Mouse (Mus musculus) stomach, postnatal 0 days (tissue): ENCODE measurements around the gene Klhl7. TPM values are rescaled to one million over a fixed set of nuclear protein-coding genes. Genes with fewer than 3 reads are reported as not detected.

Source experiments
- ATAC-seq: fragments of 200-750 bp; cut with Nextera tagmentation; 2 replicates; pipeline ENCODE4 v1.8.0; 2017; ENCODE audit not compliant: low FRiP score, low TSS enrichment
- DNase-seq: peaks from one replicate; pipeline ENCODE4 v3.0.0-alpha.2; 2016; ENCODE audit warnings: low spot score
- H3K27ac ChIP-seq: fragments of 300-500 bp; sonication (generic); replicated peaks from 2 replicates; pipeline ENCODE4 v1.5.1; 2014; ENCODE audit warnings: mild to moderate bottlenecking, control low read depth
- H3K27me3 ChIP-seq: fragments of 300-500 bp; sonication (generic); 2 replicates; pipeline ENCODE4 v1.6.1; 2014; ENCODE audit warnings: low read length; ENCODE audit not compliant: control insufficient read depth, insufficient read depth
- H3K36me3 ChIP-seq: fragments of 300-500 bp; sonication (generic); 2 replicates; pipeline ENCODE4 v1.6.1; 2014; ENCODE audit warnings: low read length, mixed read lengths; ENCODE audit not compliant: control insufficient read depth, insufficient read depth
- H3K4me1 ChIP-seq: fragments of 300-500 bp; sonication (generic); replicated peaks from 2 replicates; pipeline ENCODE4 v1.6.1; 2014; ENCODE audit warnings: antibody characterized with exemption; ENCODE audit not compliant: control insufficient read depth, insufficient read depth
- H3K4me2 ChIP-seq: fragments of 300-500 bp; sonication (generic); replicated peaks from 2 replicates; pipeline ENCODE4 v1.6.1; 2014; ENCODE audit warnings: low read depth, mild to moderate bottlenecking, control low read depth, moderate library complexity
- H3K4me3 ChIP-seq: fragments of 300-500 bp; sonication (generic); 2 replicates; pipeline ENCODE4 v1.5.1; 2014; ENCODE audit warnings: low read depth, low read length, control low read depth
- H3K9ac ChIP-seq: fragments of 300-500 bp; sonication (generic); 2 replicates; pipeline ENCODE4 v1.6.1; 2014; ENCODE audit warnings: mild to moderate bottlenecking, low read length, control low read depth, mixed read lengths
- H3K9me3 ChIP-seq: fragments of 300-500 bp; sonication (generic); 2 replicates; pipeline ENCODE4 v1.6.1; 2016; ENCODE audit warnings: low read length; ENCODE audit not compliant: control insufficient read depth
- CTCF ChIP-seq: IDR thresholded peaks from 2 replicates; pipeline ENCODE4 v1.5.1; 2016; ENCODE audit warnings: antibody characterized with exemption, low read depth, mild to moderate bottlenecking, moderate library complexity
- EP300 ChIP-seq: optimal IDR thresholded peaks from 2 replicates; pipeline ENCODE3; 2016; ENCODE audit warnings: antibody characterized with exemption
- WGBS: fragments of 180-500 bp; shearing (Covaris S2); extraction: QIAGEN DNeasy Blood & Tissue Kit; methylation state at CpG from one replicate; pipeline ENCODE4 v1.1.7; 2014; 5-methylcytosine and 5-hydroxymethylcytosine counted together
- polyA plus RNA-seq: library from polyadenylated mRNA; unstranded; fragments of >200 nt; fragmentation: Nextera tagmentation; extraction: Ambion mirVana; gene quantifications from 2 replicates; pipeline ENCODE4 v1.2.1, GENCODE M21; 2015

Gene Klhl7
- polyA plus RNA-seq, 1 experiment from 2014 or later: 23.6 TPM

GRCm38 (mm10) chr5:24184011-24184410 is 83.6 kb downstream of the Klhl7 start:
- ATAC-seq (no peak), DNase-seq (no peak)
- H3K4me3 ChIP-seq: no peak overlapping the region
- no peak overlapping the region for H3K27ac ChIP-seq
- H3K4me1 ChIP-seq: no peaks in the 10 kb centered on the region
- no peaks in the 10 kb centered on the region for H3K9me3 ChIP-seq
- peaks cover 9% of the 10 kb centered on the region for H3K36me3 ChIP-seq
- H3K27me3 ChIP-seq: no peaks in the 10 kb centered on the region
- 94% methylated on average over 5 of the region's 5 CpGs for WGBS
- TF ChIP-seq CTCF (no peak), EP300 (no peak)
- no peak overlapping the region for H3K9ac ChIP-seq
- no peak overlapping the region for H3K4me2 ChIP-seq

GRCm38 (mm10) chr5:24188476-24188875 is 88.1 kb downstream of the Klhl7 start:
- Histone ChIP-seq H3K36me3 (peaks cover 6% of the 10 kb centered on the region; the same call in 1 of the 2 replicates), H3K27ac (no peak overlapping the region), H3K4me2 (no peak overlapping the region), H3K27me3 (no peaks in the 10 kb centered on the region), H3K9me3 (no peaks in the 10 kb centered on the region), H3K4me1 (no peaks in the 10 kb centered on the region), H3K4me3 (no peak overlapping the region), H3K9ac (no peak overlapping the region)
- ATAC-seq (no peak), DNase-seq (no peak)
- WGBS: 68% methylated on average over 4 of the region's 4 CpGs
- TF ChIP-seq EP300 (no peak), CTCF (no peak)

- no peaks in the 10 kb centered on the region for H3K4me1 ChIP-seq
- no peak for TF ChIP-seq CTCF
- TF ChIP-seq EP300: no peak
- no peak overlapping the region for H3K4me2 ChIP-seq
- no peak overlapping the region for H3K4me3 ChIP-seq
- H3K9ac ChIP-seq: no peak overlapping the region
- no peaks in the 10 kb centered on the region for H3K9me3 ChIP-seq
- no peak for ATAC-seq
- H3K27ac ChIP-seq: no peak overlapping the region
- 74% methylated on average over 2 of the region's 2 CpGs for WGBS
- no peaks in the 10 kb centered on the region for H3K27me3 ChIP-seq
- DNase-seq: no peak
- H3K36me3 ChIP-seq: no peaks in the 10 kb centered on the region
These were observed 91.4 kb downstream of the Klhl7 start for GRCm38 (mm10) chr5:24191821-24192220.

- ATAC-seq: no peak
- WGBS: 79% methylated on average over 4 of the region's 4 CpGs
These were observed 100.6 kb downstream of the Klhl7 start for GRCm38 (mm10) chr5:24201006-24201405.

GRCm38 (mm10) chr5:24202492-24202891 is 102.1 kb downstream of the Klhl7 start:
- H3K36me3 ChIP-seq: no peaks in the 10 kb centered on the region
- H3K9ac ChIP-seq: no peak overlapping the region
- no peak overlapping the region for H3K4me3 ChIP-seq
- DNase-seq (no peak), ATAC-seq (no peak)
- WGBS: 78% methylated on average over 5 of the region's 5 CpGs
- H3K4me1 ChIP-seq: no peaks in the 10 kb centered on the region
- TF ChIP-seq CTCF (no peak), EP300 (no peak)
- no peak overlapping the region for H3K27ac ChIP-seq
- H3K9me3 ChIP-seq: no peaks in the 10 kb centered on the region
- H3K4me2 ChIP-seq: no peak overlapping the region
- no peaks in the 10 kb centered on the region for H3K27me3 ChIP-seq

More at GRCm38 (mm10) chr5:24201006-24201405, 100.6 kb downstream of the Klhl7 start:
- H3K9ac ChIP-seq: no peak overlapping the region
- H3K9me3 ChIP-seq: no peaks in the 10 kb centered on the region
- H3K36me3 ChIP-seq: no peaks in the 10 kb centered on the region
- no peak overlapping the region for H3K27ac ChIP-seq
- no peak overlapping the region for H3K4me3 ChIP-seq
- no peak for TF ChIP-seq EP300
- no peak for TF ChIP-seq CTCF
- H3K4me1 ChIP-seq: no peaks in the 10 kb centered on the region
- H3K27me3 ChIP-seq: no peaks in the 10 kb centered on the region
- no peak overlapping the region for H3K4me2 ChIP-seq
- no peak for DNase-seq

- WGBS: 81% methylated on average over 5 of the region's 5 CpGs
- Histone ChIP-seq H3K36me3 (no peaks in the 10 kb centered on the region), H3K9ac (no peak overlapping the region), H3K4me3 (no peak overlapping the region), H3K4me1 (no peaks in the 10 kb centered on the region), H3K27me3 (no peaks in the 10 kb centered on the region), H3K27ac (no peak overlapping the region), H3K4me2 (no peak overlapping the region), H3K9me3 (no peaks in the 10 kb centered on the region)
- no peak for TF ChIP-seq CTCF
- no peak for TF ChIP-seq EP300
- ATAC-seq: no peak
- DNase-seq: no peak
These were observed 102.9 kb downstream of the Klhl7 start for GRCm38 (mm10) chr5:24203266-24203665.
